Mouse (Mus musculus): ENCODE data around the gene Lrrfip2. TPM values are rescaled to one million over a fixed set of nuclear protein-coding genes. Genes with fewer than 3 reads are reported as not detected.
A peak's percentile ranks its signal among the peaks of the same experiment; 100 is the strongest.

Lrrfip2 gene
- polyA plus RNA-seq, 1 experiment from 2014 or later: 44.3 TPM

GRCm38 (mm10) chr9:111166612-111167011, 49.2 kb downstream of the Lrrfip2 start:
- no peaks in the 10 kb centered on the region for H3K27me3 ChIP-seq (ENCODE audit: control insufficient read depth, insufficient read depth, low read depth, low read length)
- H3K9ac ChIP-seq (ENCODE audit: low read depth, low read length): no peak overlapping the region
- WGBS: 37% methylated on average over 4 of the region's 4 CpGs
- no peaks in the 10 kb centered on the region for H3K9me3 ChIP-seq (replicated peaks; ENCODE audit: control insufficient read depth, low read length, poor library complexity, severe bottlenecking)
- H3K4me1 ChIP-seq (ENCODE audit: control insufficient read depth, insufficient read depth, low read length): no peaks in the 10 kb centered on the region
- H3K4me2 ChIP-seq (ENCODE audit: low read length): no peak overlapping the region
- H3K27ac ChIP-seq (ENCODE audit: low read length): no peak overlapping the region
- H3K4me3 ChIP-seq (ENCODE audit: low read depth, low read length): no peak overlapping the region
- H3K36me3 ChIP-seq (ENCODE audit: control insufficient read depth, insufficient read depth, low read length): peaks cover 3% of the 10 kb centered on the region; the same call in 1 of the 2 replicates
- ATAC-seq: no peak

GRCm38 (mm10) chr9:111170430-111170829, 53.0 kb downstream of the Lrrfip2 start:
- Histone ChIP-seq H3K27ac (ENCODE audit: low read length) (no peak overlapping the region), H3K36me3 (ENCODE audit: control insufficient read depth, insufficient read depth, low read length) (no peaks in the 10 kb centered on the region), H3K4me2 (ENCODE audit: low read length) (no peak overlapping the region), H3K9me3 (replicated peaks; ENCODE audit: control insufficient read depth, low read length, poor library complexity, severe bottlenecking) (no peaks in the 10 kb centered on the region), H3K4me3 (ENCODE audit: low read depth, low read length) (no peak overlapping the region), H3K9ac (ENCODE audit: low read depth, low read length) (no peak overlapping the region), H3K4me1 (ENCODE audit: control insufficient read depth, insufficient read depth, low read length) (no peaks in the 10 kb centered on the region), H3K27me3 (ENCODE audit: control insufficient read depth, insufficient read depth, low read depth, low read length) (no peaks in the 10 kb centered on the region)
- 62% methylated on average over 3 of the region's 3 CpGs for WGBS
- no peak for ATAC-seq

DNA sequence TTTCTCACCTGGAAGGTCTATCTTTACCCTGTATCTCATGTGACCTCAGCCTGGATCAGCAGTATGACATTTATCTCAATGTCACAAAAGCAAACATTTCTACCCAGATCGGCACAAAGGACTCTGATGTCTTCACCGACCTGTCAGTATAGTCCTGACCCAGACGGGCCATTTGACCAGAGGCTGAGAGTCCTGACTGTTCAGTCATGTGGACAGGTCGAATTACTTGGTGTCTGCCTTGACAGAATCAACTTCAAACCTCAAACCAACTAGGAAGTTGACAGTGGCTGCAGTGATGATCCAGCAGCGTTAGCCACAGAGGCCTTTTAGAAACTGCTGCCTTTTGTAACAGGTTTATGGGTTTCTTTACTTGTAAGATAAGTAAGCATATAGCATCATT, 56.7 kb downstream of the Lrrfip2 start:
- 78% methylated on average over 5 of the region's 5 CpGs for WGBS

DNA sequence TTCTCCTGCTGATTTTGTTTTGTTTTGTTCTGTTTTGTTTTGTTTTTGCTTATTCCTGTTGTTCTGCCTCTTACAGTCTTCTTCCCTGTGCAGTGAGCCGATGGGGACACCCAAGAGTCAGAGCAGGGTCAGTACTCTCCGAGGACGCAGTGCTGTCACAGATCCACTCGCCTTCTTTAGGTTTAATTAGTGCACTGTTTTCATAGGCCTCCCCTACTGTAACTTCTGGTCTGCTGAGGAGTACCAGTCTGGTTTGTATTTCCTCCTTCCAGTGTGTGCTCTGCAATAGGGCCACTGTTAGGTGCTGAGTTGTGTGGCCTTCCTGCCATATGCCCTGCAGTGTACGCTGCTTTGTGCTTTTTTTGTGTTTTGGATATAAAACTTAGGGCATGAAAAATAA, 61.6 kb downstream of the Lrrfip2 start:
- no peak overlapping the region for H3K4me2 ChIP-seq (ENCODE audit: low read length)
- H3K4me1 ChIP-seq (ENCODE audit: control insufficient read depth, insufficient read depth, low read length): no peaks in the 10 kb centered on the region
- no peak overlapping the region for H3K9ac ChIP-seq (ENCODE audit: low read depth, low read length)
- 91% methylated on average over 5 of the region's 5 CpGs for WGBS
- ATAC-seq: no peak
- no peak overlapping the region for H3K27ac ChIP-seq (ENCODE audit: low read length)
- no peaks in the 10 kb centered on the region for H3K27me3 ChIP-seq (ENCODE audit: control insufficient read depth, insufficient read depth, low read depth, low read length)
- H3K9me3 ChIP-seq (replicated peaks; ENCODE audit: control insufficient read depth, low read length, poor library complexity, severe bottlenecking): no peaks in the 10 kb centered on the region
- H3K4me3 ChIP-seq (ENCODE audit: low read depth, low read length): no peak overlapping the region
- H3K36me3 ChIP-seq (ENCODE audit: control insufficient read depth, insufficient read depth, low read length): no peaks in the 10 kb centered on the region

More for the DNA sequence above, 56.7 kb downstream of the Lrrfip2 start:
- Histone ChIP-seq H3K4me2 (ENCODE audit: low read length) (no peak overlapping the region), H3K4me1 (ENCODE audit: control insufficient read depth, insufficient read depth, low read length) (no peaks in the 10 kb centered on the region), H3K27ac (ENCODE audit: low read length) (no peak overlapping the region), H3K36me3 (ENCODE audit: control insufficient read depth, insufficient read depth, low read length) (no peaks in the 10 kb centered on the region), H3K27me3 (ENCODE audit: control insufficient read depth, insufficient read depth, low read depth, low read length) (no peaks in the 10 kb centered on the region), H3K4me3 (ENCODE audit: low read depth, low read length) (no peak overlapping the region), H3K9ac (ENCODE audit: low read depth, low read length) (no peak overlapping the region), H3K9me3 (replicated peaks; ENCODE audit: control insufficient read depth, low read length, poor library complexity, severe bottlenecking) (no peaks in the 10 kb centered on the region)
- ATAC-seq: no peak

GRCm38 (mm10) chr9:111182176-111182575, 64.8 kb downstream of the Lrrfip2 start:
- Histone ChIP-seq H3K27me3 (ENCODE audit: control insufficient read depth, insufficient read depth, low read depth, low read length) (no peaks in the 10 kb centered on the region), H3K9ac (ENCODE audit: low read depth, low read length) (no peak overlapping the region), H3K27ac (ENCODE audit: low read length) (no peak overlapping the region), H3K4me3 (ENCODE audit: low read depth, low read length) (no peak overlapping the region), H3K4me2 (ENCODE audit: low read length) (no peak overlapping the region), H3K4me1 (ENCODE audit: control insufficient read depth, insufficient read depth, low read length) (peaks cover 4% of the 10 kb centered on the region; the same call in 1 of the 2 replicates), H3K36me3 (ENCODE audit: control insufficient read depth, insufficient read depth, low read length) (no peaks in the 10 kb centered on the region), H3K9me3 (replicated peaks; ENCODE audit: control insufficient read depth, low read length, poor library complexity, severe bottlenecking) (no peaks in the 10 kb centered on the region)
- ATAC-seq: no peak
- WGBS: 85% methylated on average over 3 of the region's 3 CpGs

GRCm38 (mm10) chr9:111184929-111185328, 67.5 kb downstream of the Lrrfip2 start:
- whole genome bisulfite sequencing: 31% methylated on average over 4 of the region's 4 CpGs
- Histone ChIP-seq H3K27ac (ENCODE audit: low read length) (no peak overlapping the region), H3K36me3 (ENCODE audit: control insufficient read depth, insufficient read depth, low read length) (peaks cover 4% of the 10 kb centered on the region; the same call in 1 of the 2 replicates), H3K4me2 (ENCODE audit: low read length) (no peak overlapping the region), H3K4me3 (ENCODE audit: low read depth, low read length) (no peak overlapping the region), H3K27me3 (ENCODE audit: control insufficient read depth, insufficient read depth, low read depth, low read length) (no peaks in the 10 kb centered on the region), H3K9me3 (replicated peaks; ENCODE audit: control insufficient read depth, low read length, poor library complexity, severe bottlenecking) (no peaks in the 10 kb centered on the region), H3K9ac (ENCODE audit: low read depth, low read length) (no peak overlapping the region), H3K4me1 (ENCODE audit: control insufficient read depth, insufficient read depth, low read length) (peaks cover 4% of the 10 kb centered on the region; the same call in 1 of the 2 replicates)
- peak; percentile 83 for ATAC-seq

GRCm38 (mm10) chr9:111186861-111187260, 69.5 kb downstream of the Lrrfip2 start:
- WGBS: 66% methylated on average over 6 of the region's 6 CpGs
- no peak for ATAC-seq
- H3K9ac ChIP-seq (ENCODE audit: low read depth, low read length): no peak overlapping the region

GRCm38 (mm10) chr9:111188731-111189130, 71.3 kb downstream of the Lrrfip2 start:
- Histone ChIP-seq H3K4me2 (ENCODE audit: low read length) (no peak overlapping the region), H3K9me3 (replicated peaks; ENCODE audit: control insufficient read depth, low read length, poor library complexity, severe bottlenecking) (no peaks in the 10 kb centered on the region), H3K36me3 (ENCODE audit: control insufficient read depth, insufficient read depth, low read length) (peaks cover 11% of the 10 kb centered on the region), H3K4me1 (ENCODE audit: control insufficient read depth, insufficient read depth, low read length) (peaks cover 4% of the 10 kb centered on the region; the same call in 1 of the 2 replicates), H3K9ac (ENCODE audit: low read depth, low read length) (no peak overlapping the region), H3K4me3 (ENCODE audit: low read depth, low read length) (no peak overlapping the region), H3K27ac (ENCODE audit: low read length) (no peak overlapping the region), H3K27me3 (ENCODE audit: control insufficient read depth, insufficient read depth, low read depth, low read length) (no peaks in the 10 kb centered on the region)
- ATAC-seq: no peak
- WGBS: 90% methylated on average over 7 of the region's 7 CpGs

More at GRCm38 (mm10) chr9:111186861-111187260, 69.5 kb downstream of the Lrrfip2 start:
- peaks cover 8% of the 10 kb centered on the region for H3K36me3 ChIP-seq (ENCODE audit: control insufficient read depth, insufficient read depth, low read length)
- H3K27ac ChIP-seq (ENCODE audit: low read length): no peak overlapping the region
- H3K27me3 ChIP-seq (ENCODE audit: control insufficient read depth, insufficient read depth, low read depth, low read length): no peaks in the 10 kb centered on the region
- H3K4me3 ChIP-seq (ENCODE audit: low read depth, low read length): no peak overlapping the region
- peaks cover 4% of the 10 kb centered on the region; the same call in 1 of the 2 replicates for H3K4me1 ChIP-seq (ENCODE audit: control insufficient read depth, insufficient read depth, low read length)
- no peaks in the 10 kb centered on the region for H3K9me3 ChIP-seq (replicated peaks; ENCODE audit: control insufficient read depth, low read length, poor library complexity, severe bottlenecking)
- H3K4me2 ChIP-seq (ENCODE audit: low read length): no peak overlapping the region

GRCm38 (mm10) chr9:111193211-111193610, 75.8 kb downstream of the Lrrfip2 start:
- Histone ChIP-seq H3K4me3 (ENCODE audit: low read depth, low read length) (no peak overlapping the region), H3K4me1 (ENCODE audit: control insufficient read depth, insufficient read depth, low read length) (no peaks in the 10 kb centered on the region), H3K27ac (ENCODE audit: low read length) (no peak overlapping the region), H3K27me3 (ENCODE audit: control insufficient read depth, insufficient read depth, low read depth, low read length) (no peaks in the 10 kb centered on the region), H3K9me3 (replicated peaks; ENCODE audit: control insufficient read depth, low read length, poor library complexity, severe bottlenecking) (no peaks in the 10 kb centered on the region), H3K4me2 (ENCODE audit: low read length) (no peak overlapping the region), H3K9ac (ENCODE audit: low read depth, low read length) (no peak overlapping the region), H3K36me3 (ENCODE audit: control insufficient read depth, insufficient read depth, low read length) (peaks cover 11% of the 10 kb centered on the region)
- 95% methylated on average over 2 of the region's 2 CpGs for WGBS
- no peak for ATAC-seq
